Mouse (Mus musculus): ENCODE results near the gene Nabp2. TPM values are rescaled to one million over a fixed set of nuclear protein-coding genes. Genes with fewer than 3 reads are reported as not detected.
A peak's percentile ranks its signal among the peaks of the same experiment; 100 is the strongest.

Nabp2 gene
- total and polyA plus RNA-seq, 2 experiments, result 12.9 to 22.3 TPM

DNA sequence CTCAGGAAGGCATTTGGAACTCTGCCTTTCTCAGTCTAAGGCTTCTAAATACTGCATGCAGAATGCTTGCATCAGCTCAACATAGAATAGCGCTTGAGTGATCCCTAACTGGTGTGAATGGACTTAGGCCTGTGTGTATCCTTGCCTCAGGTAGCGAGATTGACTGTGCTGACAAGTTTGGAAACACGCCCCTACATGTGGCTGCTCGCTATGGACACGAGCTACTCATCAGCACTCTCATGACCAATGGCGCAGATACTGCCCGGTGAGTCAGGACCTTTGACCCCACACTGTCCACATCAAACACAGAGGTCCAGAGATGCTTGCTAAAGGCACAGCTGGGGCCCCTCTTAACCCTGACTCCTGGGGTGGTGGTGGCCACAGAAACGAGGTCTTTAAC lies 28.8 kb downstream of the Nabp2 start:
- no peak overlapping the region for H3K9ac ChIP-seq (ENCODE audit: low read depth, low read length)
- peaks cover 9% of the 10 kb centered on the region; the same call in 1 of the 2 replicates for H3K79me2 ChIP-seq (ENCODE audit: control insufficient read depth, insufficient read depth, low read length)
- no peak overlapping the region for H3K27ac ChIP-seq (replicated peaks; ENCODE audit: insufficient read depth, low read depth, low read length)
- DNase-seq (ENCODE audit: extremely low read depth, low read depth, low spot score), result no peak
- H3K36me3 ChIP-seq (ENCODE audit: control insufficient read depth, insufficient read depth, low read length), result peaks cover 24% of the 10 kb centered on the region
- H3K4me1 ChIP-seq (ENCODE audit: control insufficient read depth, insufficient read depth, low read length), result peaks cover 9% of the 10 kb centered on the region; the same call in 1 of the 2 replicates
- no peak overlapping the region for H3K4me3 ChIP-seq (ENCODE audit: insufficient read depth, low read depth, low read length)
- no peaks in the 10 kb centered on the region for H3K27me3 ChIP-seq (ENCODE audit: control insufficient read depth, insufficient read depth, low read length)
- 49% methylated on average over 8 of the region's 8 CpGs for whole genome bisulfite sequencing
- TF ChIP-seq POLR2A (IDR thresholded peaks at IDR 0.05; ENCODE audit: extremely low read depth, insufficient read depth, low read length) (no peak), CTCF (IDR thresholded peaks at IDR 0.05; ENCODE audit: low read depth, low read length) (no peak)

DNA sequence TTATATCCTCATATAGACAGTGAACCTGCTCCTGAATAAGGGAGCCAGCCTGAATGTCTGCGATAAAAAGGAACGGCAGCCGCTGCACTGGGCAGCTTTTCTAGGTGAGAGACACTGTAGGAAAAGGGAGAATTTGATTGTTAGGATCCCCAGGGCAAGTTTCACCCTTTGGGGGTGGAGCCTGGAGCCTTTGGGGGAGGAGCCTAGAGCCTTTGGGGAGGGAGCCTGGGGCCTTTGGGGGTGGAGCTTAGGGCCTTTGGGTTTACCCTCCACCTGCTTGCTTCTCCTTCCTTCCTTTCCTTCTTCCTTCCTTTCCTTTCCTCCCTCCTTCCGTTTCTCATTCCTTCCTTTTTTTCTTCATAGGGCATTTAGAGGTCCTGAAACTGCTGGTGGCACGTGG lies 30.7 kb downstream of the Nabp2 start:
- no peaks in the 10 kb centered on the region for H3K27me3 ChIP-seq (ENCODE audit: control insufficient read depth, insufficient read depth, low read length)
- WGBS, result 77% methylated on average over 5 of the region's 5 CpGs
- peak; percentile 43 for DNase-seq (ENCODE audit: extremely low read depth, low read depth, low spot score)
- no peak overlapping the region for H3K9ac ChIP-seq (ENCODE audit: low read depth, low read length)
- no peak overlapping the region for H3K4me3 ChIP-seq (ENCODE audit: insufficient read depth, low read depth, low read length)
- H3K79me2 ChIP-seq (ENCODE audit: control insufficient read depth, insufficient read depth, low read length), result peaks cover 14% of the 10 kb centered on the region; the same call in 1 of the 2 replicates
- H3K27ac ChIP-seq (replicated peaks; ENCODE audit: insufficient read depth, low read depth, low read length), result no peak overlapping the region
- H3K36me3 ChIP-seq (ENCODE audit: control insufficient read depth, insufficient read depth, low read length), result peaks cover 22% of the 10 kb centered on the region
- peaks cover 9% of the 10 kb centered on the region; the same call in 1 of the 2 replicates for H3K4me1 ChIP-seq (ENCODE audit: control insufficient read depth, insufficient read depth, low read length)
- no peak for TF ChIP-seq POLR2A (IDR thresholded peaks at IDR 0.05; ENCODE audit: extremely low read depth, insufficient read depth, low read length)
- TF ChIP-seq CTCF (IDR thresholded peaks at IDR 0.05; ENCODE audit: low read depth, low read length), result no peak

DNA sequence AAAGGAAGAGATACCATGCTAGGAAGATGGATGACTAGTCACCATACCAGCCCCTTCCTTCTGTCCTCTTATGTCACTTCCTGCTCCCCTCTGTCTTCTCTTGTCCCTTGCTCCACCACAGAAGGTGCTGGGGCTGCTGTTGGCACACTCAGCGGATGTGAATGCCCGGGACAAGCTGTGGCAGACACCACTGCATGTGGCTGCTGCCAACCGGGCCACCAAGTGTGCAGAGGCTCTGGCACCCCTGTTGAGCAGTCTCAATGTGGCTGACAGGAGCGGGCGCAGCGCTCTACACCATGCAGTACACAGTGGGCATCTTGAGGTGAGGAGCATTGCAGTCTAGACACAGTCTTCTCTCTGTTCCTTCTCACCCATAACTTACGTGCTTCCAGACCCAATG lies 32.0 kb downstream of the Nabp2 start:
- TF ChIP-seq POLR2A (IDR thresholded peaks at IDR 0.05; ENCODE audit: extremely low read depth, insufficient read depth, low read length) (no peak), CTCF (IDR thresholded peaks at IDR 0.05; ENCODE audit: low read depth, low read length) (no peak)
- H3K9ac ChIP-seq (ENCODE audit: low read depth, low read length), result no peak overlapping the region
- 91% methylated on average over 7 of the region's 7 CpGs for WGBS
- H3K27ac ChIP-seq (replicated peaks; ENCODE audit: insufficient read depth, low read depth, low read length), result no peak overlapping the region
- no peaks in the 10 kb centered on the region for H3K27me3 ChIP-seq (ENCODE audit: control insufficient read depth, insufficient read depth, low read length)
- no peak for DNase-seq (ENCODE audit: extremely low read depth, low read depth, low spot score)
- peaks cover 14% of the 10 kb centered on the region; the same call in 1 of the 2 replicates for H3K79me2 ChIP-seq (ENCODE audit: control insufficient read depth, insufficient read depth, low read length)
- H3K4me3 ChIP-seq (ENCODE audit: insufficient read depth, low read depth, low read length), result no peak overlapping the region
- H3K36me3 ChIP-seq (ENCODE audit: control insufficient read depth, insufficient read depth, low read length), result peaks cover 17% of the 10 kb centered on the region
- peaks cover 9% of the 10 kb centered on the region; the same call in 1 of the 2 replicates for H3K4me1 ChIP-seq (ENCODE audit: control insufficient read depth, insufficient read depth, low read length)

DNA sequence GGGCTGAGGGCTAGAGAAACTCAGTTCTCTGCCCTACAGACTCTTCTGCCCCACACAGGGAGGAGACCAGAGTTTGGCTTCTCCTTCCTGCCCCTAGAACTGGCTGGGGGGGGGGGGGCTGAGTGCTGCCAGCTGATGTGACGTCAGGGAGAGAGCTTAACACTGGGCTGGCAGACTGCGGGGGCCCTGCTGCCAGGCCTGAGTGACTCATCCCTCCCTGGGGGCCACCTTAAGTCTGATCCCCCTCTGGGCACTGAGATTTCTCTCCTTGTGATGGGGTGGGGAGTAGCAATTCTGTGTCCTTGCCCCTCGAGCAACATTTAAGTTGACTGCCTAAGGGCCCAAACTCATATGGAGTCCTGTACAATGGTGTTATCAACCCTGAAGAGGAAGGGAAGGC lies 32.8 kb downstream of the Nabp2 start:
- no peak overlapping the region for H3K4me3 ChIP-seq (ENCODE audit: insufficient read depth, low read depth, low read length)
- 75% methylated on average over 3 of the region's 3 CpGs for WGBS
- no peak for TF ChIP-seq POLR2A (IDR thresholded peaks at IDR 0.05; ENCODE audit: extremely low read depth, insufficient read depth, low read length)
- no peak for TF ChIP-seq CTCF (IDR thresholded peaks at IDR 0.05; ENCODE audit: low read depth, low read length)
- H3K36me3 ChIP-seq (ENCODE audit: control insufficient read depth, insufficient read depth, low read length), result peaks cover 10% of the 10 kb centered on the region
- no peaks in the 10 kb centered on the region for H3K27me3 ChIP-seq (ENCODE audit: control insufficient read depth, insufficient read depth, low read length)
- no peak overlapping the region for H3K27ac ChIP-seq (replicated peaks; ENCODE audit: insufficient read depth, low read depth, low read length)
- peaks cover 9% of the 10 kb centered on the region; the same call in 1 of the 2 replicates for H3K4me1 ChIP-seq (ENCODE audit: control insufficient read depth, insufficient read depth, low read length)
- H3K79me2 ChIP-seq (ENCODE audit: control insufficient read depth, insufficient read depth, low read length), result peaks cover 14% of the 10 kb centered on the region; the same call in 1 of the 2 replicates
- DNase-seq (ENCODE audit: extremely low read depth, low read depth, low spot score), result no peak
- no peak overlapping the region for H3K9ac ChIP-seq (ENCODE audit: low read depth, low read length)

DNA sequence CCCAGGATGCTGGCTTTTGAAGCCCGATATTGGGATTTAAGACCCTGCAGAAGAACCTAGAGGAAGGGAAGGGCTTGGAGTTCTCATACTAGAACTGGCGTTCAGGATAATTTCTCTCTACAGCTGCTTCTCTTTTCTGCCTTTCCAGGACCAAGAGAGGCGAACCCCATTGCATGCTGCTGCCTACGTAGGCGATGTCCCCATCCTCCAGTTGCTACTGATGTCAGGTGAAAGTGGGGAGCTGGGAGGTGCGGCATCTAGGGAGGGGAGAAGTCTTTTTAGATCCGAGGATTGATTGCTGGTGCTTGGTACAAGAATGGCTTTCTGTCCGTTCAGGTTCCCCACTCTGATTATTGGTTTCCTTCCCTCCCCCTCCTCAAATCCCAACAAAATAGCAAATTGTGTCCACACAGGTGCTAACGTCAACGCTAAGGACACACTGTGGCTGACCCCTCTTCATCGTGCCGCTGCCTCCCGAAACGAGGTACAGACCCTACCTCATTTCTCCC lies 33.3 kb downstream of the Nabp2 start:
- Histone ChIP-seq H3K9ac (ENCODE audit: low read depth, low read length) (peak overlapping the region; percentile 99; the same call in 1 of the 2 replicates), H3K27me3 (ENCODE audit: control insufficient read depth, insufficient read depth, low read length) (no peaks in the 10 kb centered on the region)

More for the DNA sequence above, 33.3 kb downstream of the Nabp2 start:
- Histone ChIP-seq H3K36me3 (ENCODE audit: control insufficient read depth, insufficient read depth, low read length) (peaks cover 6% of the 10 kb centered on the region), H3K27ac (replicated peaks; ENCODE audit: insufficient read depth, low read depth, low read length) (no peak overlapping the region), H3K4me3 (ENCODE audit: insufficient read depth, low read depth, low read length) (peak overlapping the region; percentile 98), H3K4me1 (ENCODE audit: control insufficient read depth, insufficient read depth, low read length) (peaks cover 9% of the 10 kb centered on the region; the same call in 1 of the 2 replicates), H3K79me2 (ENCODE audit: control insufficient read depth, insufficient read depth, low read length) (peaks cover 14% of the 10 kb centered on the region; the same call in 1 of the 2 replicates)
- WGBS, result 78% methylated on average over 14 of the region's 14 CpGs
- no peak for TF ChIP-seq POLR2A (IDR thresholded peaks at IDR 0.05; ENCODE audit: extremely low read depth, insufficient read depth, low read length)
- no peak for TF ChIP-seq CTCF (IDR thresholded peaks at IDR 0.05; ENCODE audit: low read depth, low read length)
- DNase-seq (ENCODE audit: extremely low read depth, low read depth, low spot score), result no peak

Data from liver, adult 2 months (tissue).